Mouse (Mus musculus): ENCODE data around the gene Klhdc7a.

GRCm38 (mm10) chr4:140015916-140016315 lies 48.1 kb upstream of the Klhdc7a start:
- TF ChIP-seq EP300 (optimal IDR thresholded peaks at IDR 0.05) (no peak), CTCF (IDR thresholded peaks at IDR 0.05; ENCODE audit: low read depth) (no peak)

Data from stomach, postnatal 0 days (tissue).